Mouse (Mus musculus) heart, postnatal 0 days (tissue): ENCODE data around the gene Map3k20.

Source experiments
- CTCF ChIP-seq: IDR thresholded peaks from 2 replicates; pipeline ENCODE4 v1.5.1; 2016; ENCODE audit warnings: antibody characterized with exemption, control low read depth, low read depth
- EP300 ChIP-seq: IDR thresholded peaks from 2 replicates; pipeline ENCODE4 v1.6.1; 2016; ENCODE audit warnings: antibody characterized with exemption, low read depth

- no peak for TF ChIP-seq CTCF
- no peak for TF ChIP-seq EP300
These were observed 59.8 kb downstream of the Map3k20 start for GRCm38 (mm10) chr2:72345281-72345680.
